Mouse (Mus musculus) erythroblast, embryonic 14.5 days (primary cell): ENCODE measurements around the gene Fam50a.

Experiments used
- GATA1 ChIP-seq: IDR thresholded peaks from 2 replicates; pipeline ENCODE4 v1.6.1; 2012; ENCODE audit warnings: low read length, inconsistent platforms, mixed read lengths
- TAL1 ChIP-seq: IDR thresholded peaks from 3 replicates; pipeline ENCODE4 v1.6.1; 2012; ENCODE audit warnings: low read length, inconsistent platforms, mixed read lengths

DNA sequence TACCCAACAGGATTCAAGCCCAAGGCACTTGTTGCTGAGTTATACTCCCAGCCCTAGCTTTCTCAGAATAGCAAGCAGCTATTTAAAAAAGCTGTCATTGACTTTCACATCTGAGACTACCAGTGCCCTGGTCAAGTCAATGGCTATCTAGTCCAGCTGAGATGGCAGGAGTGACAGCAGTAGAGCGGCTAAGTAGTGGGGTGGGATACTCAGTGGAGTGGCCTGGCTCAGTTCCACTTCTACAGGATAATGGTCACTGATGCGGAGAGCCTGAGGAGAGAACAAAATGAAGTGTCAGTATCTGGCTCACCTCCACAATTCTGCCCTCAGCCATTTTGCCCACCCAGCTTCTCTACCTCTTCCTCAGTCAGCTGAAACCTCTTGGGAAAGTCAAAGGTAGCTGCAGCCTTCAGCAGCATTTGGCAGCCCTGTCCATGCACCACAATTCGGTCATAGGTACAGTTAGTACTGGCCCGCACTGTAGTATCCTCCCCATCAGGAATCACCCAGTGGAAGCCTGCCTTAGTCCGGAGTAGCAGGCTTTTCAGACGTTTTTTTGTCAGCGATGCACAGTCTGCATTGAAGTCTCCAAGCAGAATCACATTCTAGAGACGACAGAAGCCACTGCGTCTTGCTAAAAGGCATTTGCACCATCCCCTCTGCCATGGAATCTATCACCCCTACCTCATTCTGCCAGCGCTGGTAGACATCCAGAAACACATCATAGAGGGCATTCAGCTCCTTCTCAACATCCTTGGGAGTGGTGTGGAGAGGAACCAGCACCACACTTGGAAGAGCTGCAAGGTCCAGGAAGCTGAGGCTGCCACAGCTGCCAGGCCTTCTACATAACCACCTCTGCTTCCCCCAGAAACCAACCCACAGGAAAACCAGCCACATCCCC, 39.2 kb upstream of the Fam50a start:
- TF ChIP-seq GATA1 (no peak), TAL1 (no peak)
